In genomic region chr14:5913701-5914100, GRCm38 (mm10) we compare ENCODE assay signal across 2 mouse cellular contexts. TPM values are rescaled to one million over a fixed set of nuclear protein-coding genes. Genes with fewer than 3 reads are reported as not detected.
"Had no signal": no experiment of that assay in that cellular context is flagged by ENCODE, and none has a peak within 500 bp of the region (broad histone marks: within the 10 kb centered on the region; RNA-seq: fewer than 3 reads in every experiment).

No protein-coding gene starts in this region.

RNA-seq across cellular contexts. Expression of gene Gm8237, which starts 33.5 kb away (rescaled TPM):
- polyA plus RNA-seq: small intestine, adult 2 months; spleen, adult 2 months had no signal

RNA-seq across cellular contexts. Expression of gene Gm3248, which starts 47.8 kb away (rescaled TPM):
- polyA plus RNA-seq: small intestine, adult 2 months had no signal
